Mouse (Mus musculus): ENCODE data around the gene Gli2. TPM values are rescaled to one million over a fixed set of nuclear protein-coding genes. Genes with fewer than 3 reads are reported as not detected.

The Gli2 gene
- not detected for total RNA-seq (2023)

GRCm38 (mm10) chr1:119053402-119053841 is at the start of gene Gli2:
Gli2 (minus strand) TSS chr1:119053619.

All from B cell, adult 67 days (primary cell).